Mouse (Mus musculus) limb, embryonic 10.5 days (tissue): ENCODE results near the gene Mgat5. TPM values are rescaled to one million over a fixed set of nuclear protein-coding genes. Genes with fewer than 3 reads are reported as not detected.

Experiments used
- DNase-seq: peaks from one replicate; pipeline ENCODE4 v3.0.0-alpha.2; 2017; ENCODE audit warnings: low spot score
- H3K27ac ChIP-seq: fragments of 300-500 bp; sonication (generic); 2 replicates; pipeline ENCODE4 v1.5.1; 2016; ENCODE audit warnings: mild to moderate bottlenecking
- H3K27me3 ChIP-seq: fragments of 300-500 bp; sonication (generic); 2 replicates; pipeline ENCODE4 v1.6.1; 2016; ENCODE audit warnings: low read depth, mild to moderate bottlenecking; ENCODE audit not compliant: poor library complexity, severe bottlenecking
- H3K36me3 ChIP-seq: fragments of 300-500 bp; sonication (generic); 2 replicates; pipeline ENCODE4 v1.6.1; 2016; ENCODE audit warnings: mild to moderate bottlenecking, moderate library complexity
- H3K4me1 ChIP-seq: fragments of 300-500 bp; sonication (generic); 2 replicates; pipeline ENCODE4 v1.6.1; 2016
- H3K4me3 ChIP-seq: fragments of 300-500 bp; sonication (generic); 2 replicates; pipeline ENCODE4 v1.5.1; 2016; ENCODE audit warnings: mild to moderate bottlenecking, moderate library complexity
- H3K9me3 ChIP-seq: fragments of 300-500 bp; sonication (generic); replicated peaks from 2 replicates; pipeline ENCODE4 v1.6.1; 2016; ENCODE audit warnings: mild to moderate bottlenecking
- WGBS: fragments of 180-500 bp; shearing (Covaris S2); methylation state at CpG from one replicate; pipeline ENCODE4 v1.1.7; 2016; 5-methylcytosine and 5-hydroxymethylcytosine counted together
- polyA plus RNA-seq: library from polyadenylated mRNA; unstranded; fragments of >200 nt; fragmentation: Nextera tagmentation; extraction: Ambion mirVana; gene quantifications from 2 replicates; pipeline ENCODE4 v1.2.1, GENCODE M21; 2016

Gene Mgat5
- polyA plus RNA-seq, 1 experiment from 2014 or later, result 5.1 TPM

GRCm38 (mm10) chr1:127368513-127368912 is 163.7 kb downstream of the Mgat5 start:
- H3K9me3 ChIP-seq, result no peaks in the 10 kb centered on the region
- DNase-seq, result no peak
- H3K27ac ChIP-seq, result no peak overlapping the region
- H3K27me3 ChIP-seq, result no peaks in the 10 kb centered on the region
- H3K4me3 ChIP-seq, result no peak overlapping the region
- 87% methylated on average over 8 of the region's 8 CpGs for WGBS
- H3K36me3 ChIP-seq, result peaks cover 23% of the 10 kb centered on the region
- peaks cover 14% of the 10 kb centered on the region for H3K4me1 ChIP-seq

DNA sequence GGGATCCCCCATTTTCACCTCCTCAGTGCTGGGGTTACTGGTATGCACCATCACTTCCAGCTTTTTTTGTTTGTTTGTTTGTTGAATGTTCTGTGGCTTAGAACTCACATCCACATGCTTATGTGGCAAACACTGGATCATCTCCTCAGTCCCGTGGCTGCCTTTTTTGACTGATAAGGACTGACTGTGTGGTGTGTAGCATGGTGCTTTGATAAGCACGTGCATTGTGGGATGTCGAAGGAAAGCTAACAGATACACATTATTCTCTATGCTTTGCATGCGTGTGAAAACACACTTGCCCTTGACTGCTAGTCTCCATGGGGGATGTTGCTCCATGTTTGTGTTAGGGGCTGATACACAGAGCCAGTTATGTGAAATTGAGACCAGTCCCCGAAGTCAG is 164.7 kb downstream of the Mgat5 start:
- no peak overlapping the region for H3K4me3 ChIP-seq
- no peak for DNase-seq
- H3K4me1 ChIP-seq, result peaks cover 14% of the 10 kb centered on the region
- no peaks in the 10 kb centered on the region for H3K27me3 ChIP-seq
- H3K27ac ChIP-seq, result no peak overlapping the region
- H3K36me3 ChIP-seq, result peaks cover 23% of the 10 kb centered on the region
- H3K9me3 ChIP-seq, result no peaks in the 10 kb centered on the region
- WGBS, result 96% methylated on average over 5 of the region's 5 CpGs

DNA sequence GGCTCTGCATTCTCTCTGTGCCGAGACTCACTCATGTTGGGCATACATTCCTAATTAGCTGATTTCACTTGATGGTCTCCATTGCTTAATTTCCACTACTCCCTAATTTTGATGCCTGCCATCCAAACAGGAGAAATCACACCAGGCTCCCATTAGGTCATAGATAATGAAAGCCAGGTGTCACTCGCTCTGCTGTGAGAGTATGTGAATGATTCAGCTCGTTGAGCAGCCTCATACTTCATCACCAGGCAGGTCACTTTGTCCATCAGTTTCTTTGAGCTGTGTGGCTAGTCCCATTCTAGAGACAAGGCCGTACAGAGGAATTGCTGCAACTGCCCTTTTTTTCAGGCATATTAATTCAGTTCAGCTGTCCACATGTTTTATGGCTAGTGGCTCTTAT is 167.3 kb downstream of the Mgat5 start:
- H3K4me3 ChIP-seq, result no peak overlapping the region
- H3K36me3 ChIP-seq, result peaks cover 5% of the 10 kb centered on the region; the same call in 1 of the 2 replicates
- H3K9me3 ChIP-seq, result no peaks in the 10 kb centered on the region
- no peaks in the 10 kb centered on the region for H3K27me3 ChIP-seq
- H3K27ac ChIP-seq, result no peak overlapping the region
- DNase-seq, result no peak
- peaks cover 14% of the 10 kb centered on the region for H3K4me1 ChIP-seq
- WGBS, result 39% methylated on average over 4 of the region's 4 CpGs

GRCm38 (mm10) chr1:127373559-127373958 is 168.7 kb downstream of the Mgat5 start:
- no peaks in the 10 kb centered on the region for H3K27me3 ChIP-seq
- no peak for DNase-seq
- no peaks in the 10 kb centered on the region; the same call in 1 of the 2 replicates for H3K36me3 ChIP-seq
- no peak overlapping the region for H3K27ac ChIP-seq
- H3K9me3 ChIP-seq, result no peaks in the 10 kb centered on the region
- peaks cover 14% of the 10 kb centered on the region for H3K4me1 ChIP-seq
- no peak overlapping the region for H3K4me3 ChIP-seq
- WGBS, result 81% methylated on average over 5 of the region's 5 CpGs

GRCm38 (mm10) chr1:127374157-127374556 is 169.3 kb downstream of the Mgat5 start:
- no peaks in the 10 kb centered on the region for H3K9me3 ChIP-seq
- no peak overlapping the region for H3K27ac ChIP-seq
- H3K36me3 ChIP-seq, result no peaks in the 10 kb centered on the region; the same call in 1 of the 2 replicates
- 94% methylated on average over 3 of the region's 3 CpGs for WGBS
- H3K4me1 ChIP-seq, result peaks cover 14% of the 10 kb centered on the region
- H3K4me3 ChIP-seq, result no peak overlapping the region
- no peak for DNase-seq
- no peaks in the 10 kb centered on the region for H3K27me3 ChIP-seq

- no peak overlapping the region for H3K27ac ChIP-seq
- WGBS, result 46% methylated on average over 4 of the region's 4 CpGs
- H3K27me3 ChIP-seq, result no peaks in the 10 kb centered on the region
- H3K9me3 ChIP-seq, result no peaks in the 10 kb centered on the region
- no peak overlapping the region for H3K4me3 ChIP-seq
- peaks cover 4% of the 10 kb centered on the region; the same call in 1 of the 2 replicates for H3K36me3 ChIP-seq
- no peak for DNase-seq
- H3K4me1 ChIP-seq, result peaks cover 7% of the 10 kb centered on the region; the same call in 1 of the 2 replicates
Measured at GRCm38 (mm10) chr1:127380140-127380539, 175.3 kb downstream of the Mgat5 start.

GRCm38 (mm10) chr1:127380749-127381501 is 176.1 kb downstream of the Mgat5 start:
- Histone ChIP-seq H3K27me3 (no peaks in the 10 kb centered on the region), H3K9me3 (no peaks in the 10 kb centered on the region), H3K36me3 (peaks cover 4% of the 10 kb centered on the region; the same call in 1 of the 2 replicates), H3K27ac (no peak overlapping the region), H3K4me3 (no peak overlapping the region), H3K4me1 (peaks cover 7% of the 10 kb centered on the region; the same call in 1 of the 2 replicates)
- 82% methylated on average over 13 of the region's 13 CpGs for WGBS
- DNase-seq, result no peak

DNA sequence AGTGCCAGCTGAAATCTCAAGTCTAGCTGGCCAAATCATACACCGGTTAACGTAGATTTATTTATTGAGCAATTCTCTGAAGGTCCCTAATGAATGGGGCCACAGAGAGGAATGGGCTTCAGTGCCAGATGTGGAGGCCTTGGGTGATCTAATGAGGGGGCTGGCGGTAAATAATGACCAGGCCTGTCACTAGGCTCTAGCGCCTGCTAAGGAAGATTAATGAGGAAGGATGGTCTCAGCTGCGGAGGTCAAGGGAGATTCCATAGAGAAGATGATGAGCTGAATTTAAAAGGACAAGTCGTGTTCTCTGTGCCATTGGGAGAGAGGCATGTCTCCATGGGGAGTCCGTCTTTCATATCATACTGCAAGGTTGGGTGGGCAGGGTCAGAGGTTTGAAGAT is 178.3 kb downstream of the Mgat5 start:
- 65% methylated on average over 7 of the region's 7 CpGs for WGBS
- Histone ChIP-seq H3K27ac (no peak overlapping the region), H3K9me3 (no peaks in the 10 kb centered on the region), H3K27me3 (no peaks in the 10 kb centered on the region), H3K4me3 (no peak overlapping the region), H3K36me3 (peaks cover 19% of the 10 kb centered on the region; the same call in 1 of the 2 replicates), H3K4me1 (peaks cover 7% of the 10 kb centered on the region; the same call in 1 of the 2 replicates)
- no peak for DNase-seq

- Histone ChIP-seq H3K36me3 (peaks cover 42% of the 10 kb centered on the region), H3K9me3 (no peaks in the 10 kb centered on the region; the same call in 1 of the 2 replicates), H3K4me1 (peaks cover 7% of the 10 kb centered on the region; the same call in 1 of the 2 replicates), H3K4me3 (no peak overlapping the region), H3K27ac (no peak overlapping the region), H3K27me3 (no peaks in the 10 kb centered on the region)
- DNase-seq, result no peak
- WGBS, result 93% methylated on average over 7 of the region's 7 CpGs
Measured at GRCm38 (mm10) chr1:127387226-127387625, 182.4 kb downstream of the Mgat5 start.

GRCm38 (mm10) chr1:127387661-127388060 is 182.8 kb downstream of the Mgat5 start:
- 91% methylated on average over 9 of the region's 9 CpGs for WGBS
- peaks cover 7% of the 10 kb centered on the region; the same call in 1 of the 2 replicates for H3K4me1 ChIP-seq
- H3K27ac ChIP-seq, result no peak overlapping the region
- H3K9me3 ChIP-seq, result no peaks in the 10 kb centered on the region; the same call in 1 of the 2 replicates
- DNase-seq, result no peak
- no peaks in the 10 kb centered on the region for H3K27me3 ChIP-seq
- H3K4me3 ChIP-seq, result no peak overlapping the region
- peaks cover 45% of the 10 kb centered on the region for H3K36me3 ChIP-seq

DNA sequence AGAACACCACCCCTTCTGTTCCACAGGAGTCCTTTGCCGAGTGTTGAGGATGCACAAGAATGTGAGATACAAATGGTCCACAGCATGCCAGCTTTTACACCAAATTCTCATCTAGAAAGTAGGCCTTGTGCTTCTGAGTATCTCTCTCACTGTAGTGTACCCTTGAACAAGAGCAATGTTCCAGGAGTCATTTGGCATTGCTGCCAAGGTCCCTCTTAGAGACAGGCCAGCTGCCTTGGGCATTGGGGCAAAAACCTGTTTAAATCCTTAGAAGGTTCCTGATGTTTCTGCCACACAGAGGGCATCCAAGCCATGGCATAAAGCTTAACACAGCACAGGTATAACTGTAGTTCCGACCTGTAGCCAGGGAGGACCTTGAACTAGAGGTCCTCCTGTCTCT is 189.9 kb downstream of the Mgat5 start:
- Histone ChIP-seq H3K4me1 (peaks cover 22% of the 10 kb centered on the region), H3K9me3 (no peaks in the 10 kb centered on the region; the same call in 1 of the 2 replicates), H3K4me3 (no peak overlapping the region), H3K27ac (no peak overlapping the region), H3K36me3 (peaks cover 24% of the 10 kb centered on the region), H3K27me3 (no peaks in the 10 kb centered on the region)
- no peak for DNase-seq
- 94% methylated on average over 2 of the region's 2 CpGs for WGBS

DNA sequence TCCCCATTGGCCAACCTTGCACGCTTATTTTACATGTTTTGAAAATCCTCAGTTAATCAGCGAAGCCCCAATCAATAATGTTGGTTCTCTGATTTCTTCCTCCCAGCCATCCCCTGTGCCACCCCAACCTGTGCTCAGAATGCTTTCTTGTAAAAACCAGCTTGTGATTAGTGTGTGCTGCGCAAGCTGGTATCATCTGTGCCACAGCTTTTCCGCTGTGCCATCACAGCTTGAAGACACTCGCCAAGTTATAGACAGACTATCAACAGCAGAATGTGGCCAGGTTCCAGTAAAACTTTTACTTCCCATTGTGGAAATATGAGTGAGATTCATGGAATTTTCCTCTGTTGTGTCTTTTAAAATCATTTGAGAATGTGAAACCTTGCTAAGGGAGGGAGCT is 190.9 kb downstream of the Mgat5 start:
- WGBS, result 92% methylated on average over 5 of the region's 5 CpGs
- Histone ChIP-seq H3K27me3 (no peaks in the 10 kb centered on the region), H3K9me3 (no peaks in the 10 kb centered on the region; the same call in 1 of the 2 replicates), H3K27ac (no peak overlapping the region), H3K4me1 (peaks cover 22% of the 10 kb centered on the region), H3K36me3 (peaks cover 17% of the 10 kb centered on the region), H3K4me3 (no peak overlapping the region)
- DNase-seq, result no peak

GRCm38 (mm10) chr1:127396569-127397349 is 191.9 kb downstream of the Mgat5 start:
- no peaks in the 10 kb centered on the region for H3K27me3 ChIP-seq
- DNase-seq, result no peak
- H3K4me3 ChIP-seq, result no peak overlapping the region
- H3K36me3 ChIP-seq, result peaks cover 7% of the 10 kb centered on the region
- H3K9me3 ChIP-seq, result no peaks in the 10 kb centered on the region
- 74% methylated on average over 12 of the region's 12 CpGs for WGBS
- peaks cover 22% of the 10 kb centered on the region for H3K4me1 ChIP-seq
- no peak overlapping the region for H3K27ac ChIP-seq
